Mouse (Mus musculus): Measurements from ENCODE around the gene Uqcc1. TPM values are rescaled to one million over a fixed set of nuclear protein-coding genes. Genes with fewer than 3 reads are reported as not detected.

Uqcc1 gene
- total RNA-seq, 2 experiments from 2014 or later, result 106 to 129 TPM

Other genes starting within 250 kb of the Uqcc1 start
- gene Trpc4ap, start 237.9 kb downstream of the Uqcc1 start, total RNA-seq (2021), result 10 to 100 TPM; 77.6 to 84.1 TPM
- gene Edem2, start 200.8 kb downstream of the Uqcc1 start, total RNA-seq (2021), result 1 to 10 TPM; 6.0 to 6.2 TPM
- not detected for gene Gm17581, start 194.4 kb downstream of the Uqcc1 start, total RNA-seq (2021)
- gene Procr, start 179.2 kb downstream of the Uqcc1 start, total RNA-seq (2021), result 10 to 100 TPM; 10.3 to 12.7 TPM
- gene Mmp24, start 155.0 kb downstream of the Uqcc1 start, total RNA-seq (2021), result under 1 TPM in 1 of 2 experiments, not detected in 1; 0.08 TPM
- gene BC029722, start 110.9 kb downstream of the Uqcc1 start, total RNA-seq (2021), result 10 to 100 TPM; 17.8 to 19.3 TPM
- 10 to 100 TPM; 48.0 to 48.3 TPM for gene Eif6, start 103.4 kb downstream of the Uqcc1 start, total RNA-seq (2021)
- gene Fam83c, start 95.5 kb downstream of the Uqcc1 start, total RNA-seq (2021), result not detected
- gene Gm15557, start 10.4 kb upstream of the Uqcc1 start, total RNA-seq (2021), result not detected
- gene Gdf5, start 15.1 kb upstream of the Uqcc1 start, total RNA-seq (2021), result not detected
- 1 to 10 TPM; 5.5 to 5.6 TPM for gene Cep250, start 26.1 kb upstream of the Uqcc1 start, total RNA-seq (2021)
- under 1 TPM; 0.29 to 0.31 TPM for gene 6430550D23Rik, start 77.7 kb upstream of the Uqcc1 start, total RNA-seq (2021)
- 10 to 100 TPM; 58.2 to 60.4 TPM for gene Ergic3, start 77.7 kb upstream of the Uqcc1 start, total RNA-seq (2021)
- not detected for gene Fer1l4, start 122.6 kb upstream of the Uqcc1 start, total RNA-seq (2021)
- gene Spag4, start 134.9 kb upstream of the Uqcc1 start, total RNA-seq (2021), result under 1 TPM; 0.57 to 0.86 TPM
- 10 to 100 TPM; 11.3 to 16.0 TPM for gene Cpne1, start 181.7 kb upstream of the Uqcc1 start, total RNA-seq (2021)
- 1 to 10 TPM; 8.2 to 8.3 TPM for gene Rbm12, start 181.7 kb upstream of the Uqcc1 start, total RNA-seq (2021)
- gene Gm28036, start 196.8 kb upstream of the Uqcc1 start, total RNA-seq (2021), result 1 to 10 TPM; 4.4 to 9.5 TPM
- gene Romo1, start 213.7 kb upstream of the Uqcc1 start, total RNA-seq (2021), result 100 to 1,000 TPM; 216 to 217 TPM
- 10 to 100 TPM; 53.6 to 65.4 TPM for gene Nfs1, start 213.9 kb upstream of the Uqcc1 start, total RNA-seq (2021)
- gene Rbm39, start 249.9 kb upstream of the Uqcc1 start, total RNA-seq (2021), result 100 to 1,000 TPM in 1 of 2 experiments, 10 to 100 TPM in 1; 99.7 to 123 TPM